Mouse (Mus musculus) neural tube, embryonic 15.5 days (tissue): ENCODE measurements around the gene Il16. TPM values are rescaled to one million over a fixed set of nuclear protein-coding genes. Genes with fewer than 3 reads are reported as not detected.
A peak's percentile ranks its signal among the peaks of the same experiment; 100 is the strongest.

Source experiments
- ATAC-seq: fragments of 200-750 bp; cut with Nextera tagmentation; 2 replicates; pipeline ENCODE4 v1.8.0; 2017; ENCODE audit warnings: mild to moderate bottlenecking, moderate TSS enrichment, moderate library complexity; ENCODE audit not compliant: low FRiP score
- H3K27ac ChIP-seq: fragments of 300-500 bp; sonication (generic); replicated peaks from 2 replicates; pipeline ENCODE4 v1.5.1; 2015; ENCODE audit warnings: mild to moderate bottlenecking, inconsistent platforms
- H3K27me3 ChIP-seq: fragments of 300-500 bp; sonication (generic); replicated peaks from 2 replicates; pipeline ENCODE4 v1.6.1; 2015; ENCODE audit warnings: inconsistent platforms
- H3K36me3 ChIP-seq: fragments of 300-500 bp; sonication (generic); 2 replicates; pipeline ENCODE4 v1.6.1; 2015; ENCODE audit warnings: inconsistent platforms
- H3K4me1 ChIP-seq: fragments of 300-500 bp; sonication (generic); 2 replicates; pipeline ENCODE4 v1.6.1; 2015; ENCODE audit warnings: inconsistent platforms
- H3K4me2 ChIP-seq: fragments of 300-500 bp; sonication (generic); 2 replicates; pipeline ENCODE4 v1.6.1; 2015; ENCODE audit warnings: inconsistent platforms, mild to moderate bottlenecking, moderate library complexity
- H3K4me3 ChIP-seq: fragments of 300-500 bp; sonication (generic); replicated peaks from 2 replicates; pipeline ENCODE4 v1.5.1; 2015; ENCODE audit warnings: mild to moderate bottlenecking, inconsistent platforms
- H3K9ac ChIP-seq: fragments of 300-500 bp; sonication (generic); replicated peaks from 2 replicates; pipeline ENCODE4 v1.6.1; 2015; ENCODE audit warnings: mild to moderate bottlenecking, inconsistent platforms
- H3K9me3 ChIP-seq: fragments of 300-500 bp; sonication (generic); replicated peaks from 2 replicates; pipeline ENCODE4 v1.6.1; 2016; ENCODE audit warnings: inconsistent platforms
- WGBS: fragments of 180-500 bp; shearing (Covaris S2); methylation state at CpG from one replicate; pipeline ENCODE4 v1.1.7; 2015; ENCODE audit warnings: mixed read lengths; 5-methylcytosine and 5-hydroxymethylcytosine counted together
- polyA plus RNA-seq: library from polyadenylated mRNA; unstranded; fragments of >200 nt; fragmentation: Nextera tagmentation; extraction: Ambion mirVana; gene quantifications from 2 replicates; pipeline ENCODE4 v1.2.1, GENCODE M21; 2015

Gene Il16
- 1.4 and 8.5 TPM in 2 replicates for polyA plus RNA-seq

- H3K36me3 ChIP-seq: no peaks in the 10 kb centered on the region
- no peak for ATAC-seq
- WGBS: 55% methylated on average over 20 of the region's 20 CpGs
- no peaks in the 10 kb centered on the region for H3K9me3 ChIP-seq
- peak within 1 kb of the TSS; percentile 35 for H3K4me2 ChIP-seq
- peaks cover 13% of the 10 kb centered on the region for H3K4me1 ChIP-seq
- no peak within 1 kb of the TSS; the same call in 1 of the 2 replicates for H3K4me3 ChIP-seq
- H3K27ac ChIP-seq: peak within 1 kb of the TSS; percentile 41; the same call in 1 of the 2 replicates
- no peak within 1 kb of the TSS for H3K9ac ChIP-seq
- H3K27me3 ChIP-seq: no peaks in the 10 kb centered on the region
Measured at GRCm38 (mm10) chr7:83745413-83746106, at the start of gene Il16. Gene Il16 (minus strand): TSS chr7:83745726.

GRCm38 (mm10) chr7:83794705-83795104, 49.2 kb upstream of the Il16 start, which contains the start of gene Cfap161:
Gene Cfap161 (minus strand): TSS chr7:83794880.
- Histone ChIP-seq H3K4me3 (no peak within 1 kb of the TSS), H3K36me3 (no peaks in the 10 kb centered on the region), H3K4me2 (peak within 1 kb of the TSS; percentile 47), H3K9me3 (no peaks in the 10 kb centered on the region), H3K27ac (no peak within 1 kb of the TSS), H3K9ac (no peak within 1 kb of the TSS), H3K27me3 (no peaks in the 10 kb centered on the region), H3K4me1 (peaks cover 7% of the 10 kb centered on the region)
- WGBS: 5% methylated on average over 14 of the region's 14 CpGs
- peak; percentile 90 for ATAC-seq

- no peaks in the 10 kb centered on the region for H3K36me3 ChIP-seq
- H3K9ac ChIP-seq: no peak overlapping the region
- no peaks in the 10 kb centered on the region for H3K27me3 ChIP-seq
- ATAC-seq: no peak
- H3K4me2 ChIP-seq: peak overlapping the region; percentile 47
- H3K9me3 ChIP-seq: no peaks in the 10 kb centered on the region
- H3K4me3 ChIP-seq: no peak overlapping the region
- no peak overlapping the region for H3K27ac ChIP-seq
- H3K4me1 ChIP-seq: peaks cover 7% of the 10 kb centered on the region
- 46% methylated on average over 11 of the region's 11 CpGs for WGBS
Measured at GRCm38 (mm10) chr7:83794006-83794683, 48.6 kb upstream of the Il16 start.

GRCm38 (mm10) chr7:83780881-83781280, 35.4 kb upstream of the Il16 start:
- no peak for ATAC-seq
- H3K27ac ChIP-seq: no peak overlapping the region
- H3K9ac ChIP-seq: no peak overlapping the region
- no peaks in the 10 kb centered on the region for H3K27me3 ChIP-seq
- H3K4me2 ChIP-seq: no peak overlapping the region
- H3K36me3 ChIP-seq: no peaks in the 10 kb centered on the region
- H3K4me1 ChIP-seq: no peaks in the 10 kb centered on the region
- no peak overlapping the region for H3K4me3 ChIP-seq
- H3K9me3 ChIP-seq: no peaks in the 10 kb centered on the region
- 77% methylated on average over 4 of the region's 4 CpGs for WGBS

- ATAC-seq: no peak
- H3K4me1 ChIP-seq: no peaks in the 10 kb centered on the region
- H3K4me2 ChIP-seq: no peak overlapping the region
- H3K27ac ChIP-seq: no peak overlapping the region
- no peaks in the 10 kb centered on the region for H3K9me3 ChIP-seq
- H3K4me3 ChIP-seq: no peak overlapping the region
- no peak overlapping the region for H3K9ac ChIP-seq
- H3K36me3 ChIP-seq: no peaks in the 10 kb centered on the region
- H3K27me3 ChIP-seq: no peaks in the 10 kb centered on the region
- 87% methylated on average over 4 of the region's 4 CpGs for WGBS
Measured at GRCm38 (mm10) chr7:83780026-83780425, 34.5 kb upstream of the Il16 start.

GRCm38 (mm10) chr7:83779028-83779427, 33.5 kb upstream of the Il16 start:
- ATAC-seq: no peak
- Histone ChIP-seq H3K4me3 (no peak overlapping the region), H3K27ac (no peak overlapping the region), H3K4me1 (no peaks in the 10 kb centered on the region), H3K9me3 (no peaks in the 10 kb centered on the region), H3K4me2 (no peak overlapping the region), H3K27me3 (no peaks in the 10 kb centered on the region), H3K9ac (no peak overlapping the region), H3K36me3 (no peaks in the 10 kb centered on the region)
- WGBS: 71% methylated on average over 2 of the region's 2 CpGs

- H3K4me2 ChIP-seq: no peak overlapping the region
- H3K27ac ChIP-seq: no peak overlapping the region
- no peaks in the 10 kb centered on the region for H3K4me1 ChIP-seq
- H3K9me3 ChIP-seq: no peaks in the 10 kb centered on the region
- H3K27me3 ChIP-seq: no peaks in the 10 kb centered on the region
- no peak for ATAC-seq
- no peaks in the 10 kb centered on the region for H3K36me3 ChIP-seq
- WGBS: 78% methylated on average over 2 of the region's 2 CpGs
- H3K4me3 ChIP-seq: no peak overlapping the region
- no peak overlapping the region for H3K9ac ChIP-seq
Measured at GRCm38 (mm10) chr7:83778516-83778915, 33.0 kb upstream of the Il16 start.

- Histone ChIP-seq H3K4me3 (no peak overlapping the region), H3K4me1 (no peaks in the 10 kb centered on the region), H3K36me3 (no peaks in the 10 kb centered on the region), H3K9ac (no peak overlapping the region), H3K4me2 (no peak overlapping the region), H3K27ac (no peak overlapping the region), H3K27me3 (no peaks in the 10 kb centered on the region), H3K9me3 (no peaks in the 10 kb centered on the region)
- WGBS: 20% methylated on average over 5 of the region's 5 CpGs
- ATAC-seq: no peak
Measured at GRCm38 (mm10) chr7:83774721-83775120, 29.2 kb upstream of the Il16 start.

GRCm38 (mm10) chr7:83763674-83764073, 18.1 kb upstream of the Il16 start:
- no peaks in the 10 kb centered on the region for H3K9me3 ChIP-seq
- H3K9ac ChIP-seq: no peak overlapping the region
- H3K4me1 ChIP-seq: no peaks in the 10 kb centered on the region
- no peak overlapping the region for H3K4me2 ChIP-seq
- ATAC-seq: no peak
- no peak overlapping the region for H3K27ac ChIP-seq
- no peak overlapping the region for H3K4me3 ChIP-seq
- no peaks in the 10 kb centered on the region for H3K36me3 ChIP-seq
- 71% methylated on average over 3 of the region's 3 CpGs for WGBS
- no peaks in the 10 kb centered on the region for H3K27me3 ChIP-seq

GRCm38 (mm10) chr7:83762336-83762735, 16.8 kb upstream of the Il16 start:
- 88% methylated on average over 5 of the region's 5 CpGs for WGBS
- H3K4me1 ChIP-seq: no peaks in the 10 kb centered on the region
- no peaks in the 10 kb centered on the region for H3K9me3 ChIP-seq
- H3K4me2 ChIP-seq: no peak overlapping the region
- no peaks in the 10 kb centered on the region for H3K36me3 ChIP-seq
- H3K4me3 ChIP-seq: no peak overlapping the region
- no peak for ATAC-seq
- H3K27ac ChIP-seq: no peak overlapping the region
- no peak overlapping the region for H3K9ac ChIP-seq
- no peaks in the 10 kb centered on the region for H3K27me3 ChIP-seq

GRCm38 (mm10) chr7:83751055-83751454, 5.5 kb upstream of the Il16 start:
- no peaks in the 10 kb centered on the region for H3K9me3 ChIP-seq
- no peak overlapping the region for H3K4me3 ChIP-seq
- no peak for ATAC-seq
- H3K4me1 ChIP-seq: peaks cover 3% of the 10 kb centered on the region; the same call in 1 of the 2 replicates
- H3K9ac ChIP-seq: no peak overlapping the region
- no peak overlapping the region for H3K4me2 ChIP-seq
- H3K27me3 ChIP-seq: no peaks in the 10 kb centered on the region
- 66% methylated on average over 1 of the region's 1 CpGs for WGBS
- no peak overlapping the region for H3K27ac ChIP-seq
- no peaks in the 10 kb centered on the region for H3K36me3 ChIP-seq

GRCm38 (mm10) chr7:83748405-83748804, 2.9 kb upstream of the Il16 start:
- H3K27ac ChIP-seq: no peak overlapping the region
- H3K4me2 ChIP-seq: no peak overlapping the region
- no peaks in the 10 kb centered on the region for H3K9me3 ChIP-seq
- H3K36me3 ChIP-seq: no peaks in the 10 kb centered on the region
- no peak for ATAC-seq
- no peak overlapping the region for H3K4me3 ChIP-seq
- H3K27me3 ChIP-seq: no peaks in the 10 kb centered on the region
- H3K9ac ChIP-seq: no peak overlapping the region
- H3K4me1 ChIP-seq: peaks cover 13% of the 10 kb centered on the region
- 94% methylated on average over 1 of the region's 1 CpGs for WGBS
